Mouse (Mus musculus): ENCODE data around the gene Sumo1.

DNA sequence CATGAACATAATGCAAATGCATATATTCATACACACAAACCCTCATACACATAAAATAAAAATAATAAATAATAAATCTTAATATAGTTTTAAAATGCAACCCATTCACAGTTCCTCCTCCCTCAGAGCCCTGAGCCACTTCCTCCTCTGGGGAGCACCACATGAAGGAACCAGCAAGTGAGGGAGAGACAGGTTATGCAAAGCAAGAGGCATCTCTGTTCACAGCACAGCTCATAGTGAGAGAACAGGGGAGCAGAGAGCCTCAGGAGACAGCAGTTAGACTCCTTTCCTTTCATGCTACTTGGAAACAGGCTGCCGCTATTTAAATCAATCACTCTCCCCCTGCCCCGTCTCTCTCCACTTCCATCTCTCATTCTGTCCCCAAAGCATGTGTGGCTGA, 107.1 kb downstream of the Sumo1 start:
- no peak for TF ChIP-seq MAX (IDR thresholded peaks at IDR 0.05; ENCODE audit: low read length)
- no peak for TF ChIP-seq MAFK (IDR thresholded peaks at IDR 0.05; ENCODE audit: borderline replicate concordance, low read depth, low read length)
- TF ChIP-seq ZMIZ1 (IDR thresholded peaks at IDR 0.05; ENCODE audit: low read depth, low read length), result no peak
- no peak for TF ChIP-seq POLR2AphosphoS2 (IDR thresholded peaks at IDR 0.05; ENCODE audit: low read length)
- TF ChIP-seq MAZ (IDR thresholded peaks at IDR 0.05; ENCODE audit: low read depth, low read length), result no peak
- no peak for TF ChIP-seq NRF1 (IDR thresholded peaks at IDR 0.05; ENCODE audit: insufficient read depth, low read depth, low read length, poor library complexity, severe bottlenecking)
- TF ChIP-seq CTCF (IDR thresholded peaks at IDR 0.05 in 2 of 3, conservative IDR thresholded peaks at IDR 0.05 in 1 of 3; ENCODE audit: control insufficient read depth in 1 of 3, insufficient read depth in 1 of 3, low read depth in 2 of 3, low read length in 3 of 3, poor library complexity in 1 of 3, severe bottlenecking in 1 of 3), result no peak
- TF ChIP-seq MYC (IDR thresholded peaks at IDR 0.05; ENCODE audit: low read depth, low read length), result no peak
- no peak for TF ChIP-seq GATA1 (IDR thresholded peaks at IDR 0.05; ENCODE audit: low read depth, low read length)
- no peak for TF ChIP-seq JUND (IDR thresholded peaks at IDR 0.05; ENCODE audit: low read depth, low read length)
- TF ChIP-seq HCFC1 (IDR thresholded peaks at IDR 0.05; ENCODE audit: low read depth, low read length), result no peak
- no peak for TF ChIP-seq E2F4 (IDR thresholded peaks at IDR 0.05; ENCODE audit: borderline replicate concordance, low read depth, low read length)
